Mouse (Mus musculus) limb, embryonic 15.5 days (tissue): ENCODE results near the gene Rsc1a1. TPM values are rescaled to one million over a fixed set of nuclear protein-coding genes. Genes with fewer than 3 reads are reported as not detected.
A peak's percentile ranks its signal among the peaks of the same experiment; 100 is the strongest.

Experiments used
- ATAC-seq: fragments of 200-750 bp; cut with Nextera tagmentation; 2 replicates; pipeline ENCODE4 v1.8.0; 2017; ENCODE audit warnings: low read depth, moderate TSS enrichment; ENCODE audit not compliant: insufficient number of reproducible peaks, low FRiP score, low TSS enrichment
- H3K27ac ChIP-seq: fragments of 300-500 bp; sonication (generic); 2 replicates; pipeline ENCODE4 v1.5.1; 2015; ENCODE audit warnings: moderate library complexity, mild to moderate bottlenecking, inconsistent platforms
- H3K27me3 ChIP-seq: fragments of 300-500 bp; sonication (generic); 2 replicates; pipeline ENCODE4 v1.6.1; 2015; ENCODE audit warnings: inconsistent platforms
- H3K36me3 ChIP-seq: fragments of 300-500 bp; sonication (generic); 2 replicates; pipeline ENCODE4 v1.6.1; 2015; ENCODE audit warnings: inconsistent platforms
- H3K4me1 ChIP-seq: fragments of 300-500 bp; sonication (generic); 2 replicates; pipeline ENCODE4 v1.6.1; 2015; ENCODE audit warnings: inconsistent platforms
- H3K4me2 ChIP-seq: fragments of 300-500 bp; sonication (generic); 2 replicates; pipeline ENCODE4 v1.6.1; 2015; ENCODE audit warnings: mild to moderate bottlenecking, inconsistent platforms
- H3K4me3 ChIP-seq: fragments of 300-500 bp; sonication (generic); 2 replicates; pipeline ENCODE4 v1.5.1; 2015; ENCODE audit warnings: mild to moderate bottlenecking, inconsistent platforms
- H3K9ac ChIP-seq: fragments of 300-500 bp; sonication (generic); 2 replicates; pipeline ENCODE4 v1.6.1; 2015; ENCODE audit warnings: inconsistent platforms
- H3K9me3 ChIP-seq: fragments of 300-500 bp; sonication (generic); 2 replicates; pipeline ENCODE4 v1.6.1; 2016; ENCODE audit warnings: inconsistent platforms
- WGBS: fragments of 180-500 bp; shearing (Covaris S2); methylation state at CpG from one replicate; pipeline ENCODE4 v1.1.7; 2015; 5-methylcytosine and 5-hydroxymethylcytosine counted together
- polyA plus RNA-seq: library from polyadenylated mRNA; unstranded; fragments of >200 nt; fragmentation: Nextera tagmentation; extraction: Ambion mirVana; gene quantifications from 2 replicates; pipeline ENCODE4 v1.2.1, GENCODE M21; 2015

The Rsc1a1 gene
- polyA plus RNA-seq, 1 experiment from 2014 or later: 0.45 TPM

DNA sequence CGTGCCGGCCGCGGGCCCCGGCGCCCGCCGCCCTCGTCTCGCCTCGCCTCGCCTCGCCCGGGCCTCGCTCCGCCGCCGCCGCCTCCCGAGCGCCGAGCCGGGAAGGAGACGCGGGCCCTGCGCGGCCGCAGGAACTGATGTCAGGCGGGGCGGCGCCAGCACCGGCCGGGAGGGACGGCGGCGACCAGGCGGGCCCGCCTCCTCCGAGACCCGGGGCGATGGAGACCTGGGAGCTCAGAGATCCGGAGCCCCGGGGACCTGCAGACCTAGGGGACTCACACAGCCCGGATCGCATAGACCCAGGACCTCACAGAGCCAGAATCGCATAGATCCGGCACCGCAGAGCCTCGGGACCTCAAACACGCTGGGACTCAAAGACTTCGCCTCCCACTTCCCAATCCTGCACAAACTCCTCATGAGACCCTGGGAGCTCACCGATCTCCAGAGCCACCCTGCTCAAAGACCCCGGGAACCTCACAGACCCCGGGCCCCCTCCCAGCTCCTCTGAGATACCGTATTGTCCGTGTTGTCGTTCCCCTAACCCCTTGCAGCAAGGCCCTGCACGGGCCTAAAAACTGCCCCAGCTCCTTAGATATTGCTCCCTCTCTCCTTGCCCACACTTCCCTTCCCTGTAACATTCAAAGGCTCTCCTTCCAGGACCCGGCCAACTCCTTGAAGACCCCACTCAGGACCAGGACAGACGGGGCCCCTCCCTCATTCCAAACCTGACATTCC, 21.2 kb downstream of the Rsc1a1 start:
- peaks cover 21% of the 10 kb centered on the region for H3K36me3 ChIP-seq
- H3K9me3 ChIP-seq: no peaks in the 10 kb centered on the region
- WGBS: under 1% methylated on average over 47 of the region's 60 CpGs
- peak overlapping the region; percentile 79 for H3K4me2 ChIP-seq
- peak; percentile 83 for ATAC-seq
- H3K27ac ChIP-seq: peak overlapping the region; percentile 80
- peaks cover 18% of the 10 kb centered on the region for H3K4me1 ChIP-seq
- H3K9ac ChIP-seq: peak overlapping the region; percentile 96
- H3K27me3 ChIP-seq: no peaks in the 10 kb centered on the region
- peak overlapping the region; percentile 89 for H3K4me3 ChIP-seq

GRCm38 (mm10) chr4:141663122-141663931, 22.1 kb downstream of the Rsc1a1 start:
- H3K4me2 ChIP-seq: peak overlapping the region; percentile 79
- peak overlapping the region; percentile 96 for H3K9ac ChIP-seq
- no peaks in the 10 kb centered on the region for H3K9me3 ChIP-seq
- ATAC-seq: no peak
- H3K27ac ChIP-seq: peak overlapping the region; percentile 80
- H3K4me3 ChIP-seq: peak overlapping the region; percentile 89
- peaks cover 26% of the 10 kb centered on the region for H3K36me3 ChIP-seq
- H3K4me1 ChIP-seq: peaks cover 18% of the 10 kb centered on the region
- H3K27me3 ChIP-seq: no peaks in the 10 kb centered on the region
- 4% methylated on average over 47 of the region's 47 CpGs for WGBS

GRCm38 (mm10) chr4:141660884-141661283, 24.5 kb downstream of the Rsc1a1 start:
- Histone ChIP-seq H3K4me3 (no peak overlapping the region), H3K27me3 (no peaks in the 10 kb centered on the region), H3K9ac (no peak overlapping the region), H3K4me2 (no peak overlapping the region), H3K27ac (no peak overlapping the region), H3K9me3 (no peaks in the 10 kb centered on the region), H3K36me3 (peaks cover 39% of the 10 kb centered on the region), H3K4me1 (peaks cover 18% of the 10 kb centered on the region)
- WGBS: 90% methylated on average over 11 of the region's 11 CpGs
- no peak for ATAC-seq

DNA sequence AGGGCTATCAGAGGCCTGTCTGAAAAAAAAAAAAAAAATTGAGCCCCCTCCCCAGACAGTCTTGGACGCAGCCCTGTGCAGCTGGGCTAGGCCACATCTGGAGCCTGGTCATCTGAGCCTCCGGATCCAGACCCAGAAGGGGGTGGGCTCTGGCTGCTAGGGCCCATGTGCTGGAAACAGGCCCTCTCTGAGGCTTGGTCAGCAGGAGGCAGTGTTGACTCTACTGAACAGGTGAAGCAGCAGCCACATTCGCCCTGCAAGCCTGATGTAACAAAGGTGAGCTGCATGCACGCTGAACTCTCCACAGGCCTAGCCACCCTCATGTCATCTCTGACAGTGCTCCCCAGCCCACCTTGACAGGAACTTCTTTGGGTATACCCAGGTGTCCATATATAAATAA, 25.7 kb downstream of the Rsc1a1 start:
- Histone ChIP-seq H3K9me3 (no peaks in the 10 kb centered on the region), H3K4me2 (no peak overlapping the region), H3K36me3 (peaks cover 39% of the 10 kb centered on the region), H3K4me3 (no peak overlapping the region), H3K27me3 (no peaks in the 10 kb centered on the region), H3K9ac (no peak overlapping the region), H3K4me1 (peaks cover 15% of the 10 kb centered on the region), H3K27ac (no peak overlapping the region)
- ATAC-seq: no peak
- 51% methylated on average over 4 of the region's 4 CpGs for WGBS

GRCm38 (mm10) chr4:141658846-141659484, 26.4 kb downstream of the Rsc1a1 start:
- Histone ChIP-seq H3K4me3 (no peak overlapping the region), H3K4me2 (no peak overlapping the region), H3K4me1 (peaks cover 10% of the 10 kb centered on the region), H3K9me3 (no peaks in the 10 kb centered on the region), H3K27me3 (no peaks in the 10 kb centered on the region), H3K36me3 (peaks cover 39% of the 10 kb centered on the region), H3K27ac (no peak overlapping the region), H3K9ac (no peak overlapping the region)
- no peak for ATAC-seq
- 81% methylated on average over 6 of the region's 6 CpGs for WGBS

DNA sequence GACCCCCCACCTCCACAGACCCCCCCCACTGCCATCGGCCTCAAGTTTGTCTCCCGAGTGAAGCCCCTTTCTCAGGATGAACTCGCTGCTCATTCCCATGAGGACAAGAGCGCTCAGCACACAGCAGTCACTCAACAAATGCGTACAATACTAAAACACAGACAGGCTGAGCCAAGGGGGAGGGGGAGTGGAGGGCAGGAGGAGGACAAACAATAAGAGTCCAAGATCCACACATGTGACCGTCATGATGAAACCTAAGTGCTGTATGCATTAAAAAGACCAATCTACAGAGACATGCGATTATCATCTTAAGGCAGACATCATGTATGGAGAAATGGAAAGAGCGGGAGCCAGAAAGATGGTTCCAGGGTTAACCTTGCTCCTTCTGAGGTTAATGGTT, 28.5 kb downstream of the Rsc1a1 start:
- Histone ChIP-seq H3K9ac (no peak overlapping the region), H3K4me1 (peaks cover 5% of the 10 kb centered on the region; the same call in 1 of the 2 replicates), H3K27me3 (no peaks in the 10 kb centered on the region), H3K9me3 (no peaks in the 10 kb centered on the region), H3K27ac (no peak overlapping the region), H3K4me3 (no peak overlapping the region), H3K4me2 (no peak overlapping the region), H3K36me3 (peaks cover 45% of the 10 kb centered on the region)
- no peak for ATAC-seq
- WGBS: 87% methylated on average over 8 of the region's 8 CpGs

- Histone ChIP-seq H3K4me3 (no peak overlapping the region), H3K4me2 (no peak overlapping the region), H3K4me1 (peaks cover 6% of the 10 kb centered on the region; the same call in 1 of the 2 replicates), H3K27ac (no peak overlapping the region), H3K9me3 (no peaks in the 10 kb centered on the region), H3K27me3 (no peaks in the 10 kb centered on the region), H3K9ac (no peak overlapping the region), H3K36me3 (peaks cover 43% of the 10 kb centered on the region)
- WGBS: 84% methylated on average over 12 of the region's 12 CpGs
- no peak for ATAC-seq
These were observed 29.3 kb downstream of the Rsc1a1 start for GRCm38 (mm10) chr4:141655908-141656608.

GRCm38 (mm10) chr4:141654509-141654908, 30.9 kb downstream of the Rsc1a1 start:
- Histone ChIP-seq H3K9ac (no peak overlapping the region), H3K4me2 (no peak overlapping the region), H3K27me3 (no peaks in the 10 kb centered on the region), H3K36me3 (peaks cover 30% of the 10 kb centered on the region), H3K9me3 (no peaks in the 10 kb centered on the region), H3K27ac (no peak overlapping the region), H3K4me1 (peaks cover 16% of the 10 kb centered on the region; the same call in 1 of the 2 replicates), H3K4me3 (no peak overlapping the region)
- 83% methylated on average over 6 of the region's 6 CpGs for WGBS
- ATAC-seq: no peak

- Histone ChIP-seq H3K4me2 (no peak overlapping the region), H3K9ac (no peak overlapping the region), H3K4me3 (no peak overlapping the region), H3K36me3 (peaks cover 29% of the 10 kb centered on the region), H3K9me3 (no peaks in the 10 kb centered on the region), H3K27me3 (no peaks in the 10 kb centered on the region), H3K27ac (peak overlapping the region; percentile 8; the same call in 1 of the 2 replicates), H3K4me1 (peaks cover 22% of the 10 kb centered on the region; the same call in 1 of the 2 replicates)
- no peak for ATAC-seq
- 88% methylated on average over 13 of the region's 13 CpGs for WGBS
These were observed 31.6 kb downstream of the Rsc1a1 start for GRCm38 (mm10) chr4:141653813-141654212.

DNA sequence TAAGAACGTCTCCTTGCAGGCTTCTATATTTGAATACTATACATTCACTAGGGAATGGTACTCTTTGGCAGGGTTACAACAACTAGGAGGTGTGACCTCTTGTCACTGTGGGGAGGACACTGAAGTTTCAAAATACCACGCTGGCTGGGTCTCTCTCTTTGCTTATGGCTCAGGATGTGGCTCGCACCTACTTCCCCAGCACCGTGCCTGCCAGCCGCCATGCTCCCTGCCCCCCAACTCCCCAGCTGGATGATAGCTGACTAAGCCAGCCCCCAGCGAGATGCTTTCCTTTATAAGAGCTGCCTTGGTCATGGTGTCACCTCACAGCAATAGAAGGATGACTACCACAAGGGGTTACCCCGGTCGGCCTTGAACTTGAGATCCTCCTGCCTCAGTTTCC, 32.4 kb downstream of the Rsc1a1 start:
- 80% methylated on average over 8 of the region's 8 CpGs for WGBS
- Histone ChIP-seq H3K9me3 (no peaks in the 10 kb centered on the region), H3K4me2 (no peak overlapping the region), H3K27ac (no peak overlapping the region), H3K36me3 (peaks cover 32% of the 10 kb centered on the region), H3K9ac (no peak overlapping the region), H3K27me3 (no peaks in the 10 kb centered on the region), H3K4me1 (peaks cover 29% of the 10 kb centered on the region; the same call in 1 of the 2 replicates), H3K4me3 (no peak overlapping the region)
- ATAC-seq: no peak

DNA sequence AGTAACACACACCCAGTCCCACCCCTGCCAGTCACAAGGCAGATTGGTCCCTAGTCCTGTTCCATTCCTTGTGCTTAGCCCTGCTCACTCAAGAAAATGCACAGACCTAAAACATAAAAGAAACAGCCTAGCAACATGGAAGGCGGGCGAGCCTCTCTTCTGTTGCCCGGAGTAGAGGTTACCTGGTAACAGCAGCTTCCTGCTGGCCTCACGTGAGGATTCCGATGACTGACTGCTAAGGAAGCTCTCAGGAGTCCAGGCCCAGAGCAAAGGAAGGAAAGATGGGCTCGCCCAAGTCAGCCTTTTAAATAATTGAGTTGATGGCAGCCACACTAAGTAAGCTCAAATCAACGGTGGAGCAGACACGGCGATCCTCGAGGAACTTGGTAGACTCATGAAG, 33.5 kb downstream of the Rsc1a1 start:
- Histone ChIP-seq H3K9me3 (no peaks in the 10 kb centered on the region), H3K4me1 (peaks cover 29% of the 10 kb centered on the region; the same call in 1 of the 2 replicates), H3K27ac (no peak overlapping the region), H3K9ac (no peak overlapping the region), H3K4me2 (no peak overlapping the region), H3K27me3 (no peaks in the 10 kb centered on the region), H3K4me3 (no peak overlapping the region), H3K36me3 (peaks cover 31% of the 10 kb centered on the region)
- ATAC-seq: no peak
- WGBS: 84% methylated on average over 10 of the region's 10 CpGs
